Mouse (Mus musculus): ENCODE data around the gene Hsd17b6.

GRCm38 (mm10) chr10:127969820-127970219 lies 37.6 kb downstream of the Hsd17b6 start:
- no peak for TF ChIP-seq CTCF (IDR thresholded peaks at IDR 0.05; ENCODE audit: low read depth)
- no peak for TF ChIP-seq EP300 (IDR thresholded peaks at IDR 0.05; ENCODE audit: low read depth)

Measured in heart, postnatal 0 days (tissue).